Mouse (Mus musculus): ENCODE measurements at regions not wholly inside any gene's neighbourhood (a gene's known extent, or its start where the extent isn't known, plus 50 kb on each side); places are given as distances from the start of the nearest gene placed in this dataset.
A peak's percentile ranks its signal among the peaks of the same experiment; 100 is the strongest.

DNA sequence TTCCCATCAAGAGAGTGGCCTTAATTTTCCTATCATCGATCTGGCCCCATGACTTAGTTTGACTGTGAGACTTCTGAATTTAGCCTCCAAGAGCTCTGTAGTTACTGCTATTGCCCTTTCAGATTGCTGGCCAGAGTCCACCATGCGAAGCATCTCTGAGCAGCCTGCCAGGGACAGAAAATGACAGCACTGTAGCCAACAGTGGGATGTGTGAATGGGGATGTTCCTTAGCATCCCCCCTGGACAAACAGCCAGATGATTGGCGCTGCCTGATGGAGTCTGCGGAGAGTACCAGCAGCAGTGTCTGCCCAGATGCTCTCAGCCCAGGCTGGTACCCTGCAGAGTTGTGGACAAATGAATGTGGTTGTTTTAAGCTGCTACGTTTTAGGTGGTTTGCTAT, 96.6 kb downstream of the 4931417E11Rik start:
- Histone ChIP-seq H3K27ac (no peak overlapping the region), H3K4me1 (ENCODE audit: control insufficient read depth, insufficient read depth, low read length) (no peaks in the 10 kb centered on the region; the same call in 1 of the 2 replicates), H3K79me2 (replicated peaks; ENCODE audit: control insufficient read depth, insufficient read depth, low read length) (no peaks in the 10 kb centered on the region), H3K27me3 (ENCODE audit: control insufficient read depth, insufficient read depth, low read length) (no peaks in the 10 kb centered on the region), H3K9ac (ENCODE audit: low read depth, low read length) (no peak overlapping the region), H3K4me3 (no peak overlapping the region), H3K36me3 (ENCODE audit: control insufficient read depth, insufficient read depth, low read length) (no peaks in the 10 kb centered on the region)
- no peak for TF ChIP-seq POLR2A (IDR thresholded peaks at IDR 0.05; ENCODE audit: insufficient read depth, low read depth, low read length)
- TF ChIP-seq CTCF (IDR thresholded peaks at IDR 0.05): no peak
- TF ChIP-seq EP300 (IDR thresholded peaks at IDR 0.05; ENCODE audit: insufficient read depth, low read depth, low read length): no peak
- no peak for DNase-seq
- WGBS: 66% methylated on average over 5 of the region's 5 CpGs
- intact Hi-C loops (cut with DNase I): no loop called here

DNA sequence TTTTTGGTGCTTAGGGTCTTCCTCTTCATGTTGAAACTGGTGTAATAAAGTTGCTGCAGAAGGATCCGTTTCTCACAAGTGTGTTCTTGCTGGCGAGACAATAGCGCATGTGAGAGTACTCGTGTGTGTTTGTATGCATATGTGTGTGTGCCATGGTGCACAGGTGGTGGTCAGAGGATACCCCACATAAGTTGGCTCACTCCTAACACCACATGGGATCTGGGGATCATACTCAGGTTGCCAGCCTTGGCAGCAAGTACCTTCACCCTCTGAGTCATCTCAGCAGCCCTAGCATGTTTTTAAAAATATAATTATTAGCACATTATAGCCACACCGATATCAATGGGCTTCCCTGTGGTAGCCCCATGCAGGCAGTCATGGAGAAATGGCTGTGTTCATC, 97.6 kb downstream of the 4931417E11Rik start:
- TF ChIP-seq EP300 (IDR thresholded peaks at IDR 0.05; ENCODE audit: insufficient read depth, low read depth, low read length): no peak
- no peak for TF ChIP-seq POLR2A (IDR thresholded peaks at IDR 0.05; ENCODE audit: insufficient read depth, low read depth, low read length)
- TF ChIP-seq CTCF (IDR thresholded peaks at IDR 0.05): no peak
- Histone ChIP-seq H3K4me1 (ENCODE audit: control insufficient read depth, insufficient read depth, low read length) (no peaks in the 10 kb centered on the region; the same call in 1 of the 2 replicates), H3K36me3 (ENCODE audit: control insufficient read depth, insufficient read depth, low read length) (no peaks in the 10 kb centered on the region), H3K9ac (ENCODE audit: low read depth, low read length) (no peak overlapping the region), H3K79me2 (replicated peaks; ENCODE audit: control insufficient read depth, insufficient read depth, low read length) (no peaks in the 10 kb centered on the region), H3K27me3 (ENCODE audit: control insufficient read depth, insufficient read depth, low read length) (no peaks in the 10 kb centered on the region), H3K27ac (no peak overlapping the region), H3K4me3 (no peak overlapping the region)
- intact Hi-C loops (cut with DNase I): no loop called here
- no peak for DNase-seq
- WGBS: 85% methylated on average over 5 of the region's 5 CpGs

DNA sequence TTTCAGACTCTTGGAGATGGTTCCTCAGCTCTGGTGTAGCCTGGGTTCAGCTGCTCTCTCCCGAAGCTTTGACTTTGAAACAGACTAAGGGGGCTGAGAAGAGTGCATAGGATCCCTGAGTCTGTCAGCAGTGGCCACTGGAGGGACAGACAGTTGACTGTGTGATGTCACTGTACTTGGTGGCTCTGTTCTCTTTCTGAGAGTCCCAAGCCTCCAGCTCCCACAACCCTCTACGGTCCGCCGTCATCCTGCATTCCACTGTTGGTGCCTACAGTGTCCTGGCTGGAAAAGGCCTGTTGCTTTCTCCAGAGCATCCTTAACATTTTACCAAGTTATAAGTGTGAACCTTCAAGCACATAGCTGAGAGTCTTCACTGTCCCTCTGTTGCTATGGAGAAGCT, 98.6 kb downstream of the 4931417E11Rik start:
- no peak overlapping the region for H3K27ac ChIP-seq
- no peak overlapping the region for H3K9ac ChIP-seq (ENCODE audit: low read depth, low read length)
- no peak for DNase-seq
- intact Hi-C loops (cut with DNase I): no loop called here
- no peaks in the 10 kb centered on the region for H3K27me3 ChIP-seq (ENCODE audit: control insufficient read depth, insufficient read depth, low read length)
- H3K36me3 ChIP-seq (ENCODE audit: control insufficient read depth, insufficient read depth, low read length): no peaks in the 10 kb centered on the region
- whole genome bisulfite sequencing: 76% methylated on average over 4 of the region's 4 CpGs
- no peaks in the 10 kb centered on the region; the same call in 1 of the 2 replicates for H3K4me1 ChIP-seq (ENCODE audit: control insufficient read depth, insufficient read depth, low read length)
- TF ChIP-seq EP300 (IDR thresholded peaks at IDR 0.05; ENCODE audit: insufficient read depth, low read depth, low read length) (no peak), POLR2A (IDR thresholded peaks at IDR 0.05; ENCODE audit: insufficient read depth, low read depth, low read length) (no peak)
- H3K79me2 ChIP-seq (replicated peaks; ENCODE audit: control insufficient read depth, insufficient read depth, low read length): no peaks in the 10 kb centered on the region
- no peak overlapping the region for H3K4me3 ChIP-seq

DNA sequence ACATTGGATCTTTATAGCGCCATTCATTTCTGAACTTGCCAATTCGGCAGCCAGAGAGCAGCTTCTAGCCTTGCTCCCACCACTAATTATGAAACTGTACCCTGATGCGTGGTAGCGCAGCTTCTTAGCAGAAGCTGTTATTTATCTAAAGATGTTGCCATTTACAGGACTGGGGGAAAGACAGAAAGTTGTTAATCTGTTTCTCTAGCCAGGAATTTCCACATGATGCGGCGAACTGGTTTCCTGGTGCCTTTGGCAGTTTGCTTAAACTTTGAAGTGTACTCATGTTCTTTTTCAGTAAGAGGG, 100.7 kb downstream of the 4931417E11Rik start:
- DNase-seq: no peak
- intact Hi-C loops (cut with DNase I): no loop called here
- Histone ChIP-seq H3K79me2 (replicated peaks; ENCODE audit: control insufficient read depth, insufficient read depth, low read length) (no peaks in the 10 kb centered on the region), H3K9ac (ENCODE audit: low read depth, low read length) (no peak overlapping the region), H3K4me3 (no peak overlapping the region), H3K4me1 (ENCODE audit: control insufficient read depth, insufficient read depth, low read length) (no peaks in the 10 kb centered on the region; the same call in 1 of the 2 replicates), H3K36me3 (ENCODE audit: control insufficient read depth, insufficient read depth, low read length) (no peaks in the 10 kb centered on the region), H3K27me3 (ENCODE audit: control insufficient read depth, insufficient read depth, low read length) (no peaks in the 10 kb centered on the region), H3K27ac (no peak overlapping the region)
- TF ChIP-seq POLR2A (IDR thresholded peaks at IDR 0.05; ENCODE audit: insufficient read depth, low read depth, low read length): no peak
- no peak for TF ChIP-seq EP300 (IDR thresholded peaks at IDR 0.05; ENCODE audit: insufficient read depth, low read depth, low read length)
- TF ChIP-seq CTCF (IDR thresholded peaks at IDR 0.05): no peak
- WGBS: 18% methylated on average over 6 of the region's 6 CpGs

DNA sequence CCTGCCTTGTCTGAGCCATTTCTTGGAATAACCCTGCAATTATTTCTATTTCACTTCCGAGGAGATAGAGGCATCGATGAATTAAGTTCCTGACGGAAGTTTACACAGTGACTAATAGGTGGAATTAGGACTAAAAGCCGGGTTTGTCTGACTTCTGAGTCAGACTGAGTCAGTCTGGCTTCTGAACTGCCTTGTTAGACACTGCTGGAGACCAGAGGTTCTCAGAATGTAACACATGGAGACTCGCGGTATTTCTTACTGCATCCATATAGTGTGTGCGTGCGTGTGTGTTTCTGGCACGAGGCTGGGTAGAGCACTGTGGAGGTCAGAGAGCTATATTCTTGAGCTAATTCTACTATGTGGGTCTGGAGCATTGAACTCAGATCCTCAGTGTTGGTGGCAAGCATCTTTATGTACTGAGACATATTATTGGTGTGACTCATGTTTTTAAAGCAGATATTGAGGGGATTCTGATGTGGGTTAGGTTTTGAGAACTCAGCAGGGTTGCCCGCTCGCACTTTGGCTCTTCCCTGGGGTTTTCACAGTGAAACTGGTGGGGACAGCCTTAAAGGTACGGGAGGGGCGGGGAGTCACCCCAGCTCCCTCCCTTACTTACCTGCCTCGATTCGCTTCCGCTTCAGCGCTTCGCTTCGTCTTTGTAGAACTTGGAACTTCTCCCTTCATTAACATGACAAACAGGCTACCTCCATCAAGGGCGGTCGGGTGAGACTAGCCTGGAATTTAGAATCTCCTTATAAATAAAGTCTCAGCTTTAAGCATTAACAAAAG, 101.2 kb downstream of the 4931417E11Rik start:
- no peaks in the 10 kb centered on the region for H3K36me3 ChIP-seq (ENCODE audit: control insufficient read depth, insufficient read depth, low read length)
- H3K9ac ChIP-seq (ENCODE audit: low read depth, low read length): no peak overlapping the region
- DNase-seq: no peak
- TF ChIP-seq EP300 (IDR thresholded peaks at IDR 0.05; ENCODE audit: insufficient read depth, low read depth, low read length): no peak
- no peak for TF ChIP-seq POLR2A (IDR thresholded peaks at IDR 0.05; ENCODE audit: insufficient read depth, low read depth, low read length)
- no peak for TF ChIP-seq CTCF (IDR thresholded peaks at IDR 0.05)
- no peaks in the 10 kb centered on the region; the same call in 1 of the 2 replicates for H3K4me1 ChIP-seq (ENCODE audit: control insufficient read depth, insufficient read depth, low read length)
- no peak overlapping the region for H3K27ac ChIP-seq
- no peak overlapping the region for H3K4me3 ChIP-seq
- no peaks in the 10 kb centered on the region for H3K79me2 ChIP-seq (replicated peaks; ENCODE audit: control insufficient read depth, insufficient read depth, low read length)
- intact Hi-C loops (cut with DNase I): no loop called here
- 7% methylated on average over 21 of the region's 21 CpGs for WGBS
- no peaks in the 10 kb centered on the region for H3K27me3 ChIP-seq (ENCODE audit: control insufficient read depth, insufficient read depth, low read length)

DNA sequence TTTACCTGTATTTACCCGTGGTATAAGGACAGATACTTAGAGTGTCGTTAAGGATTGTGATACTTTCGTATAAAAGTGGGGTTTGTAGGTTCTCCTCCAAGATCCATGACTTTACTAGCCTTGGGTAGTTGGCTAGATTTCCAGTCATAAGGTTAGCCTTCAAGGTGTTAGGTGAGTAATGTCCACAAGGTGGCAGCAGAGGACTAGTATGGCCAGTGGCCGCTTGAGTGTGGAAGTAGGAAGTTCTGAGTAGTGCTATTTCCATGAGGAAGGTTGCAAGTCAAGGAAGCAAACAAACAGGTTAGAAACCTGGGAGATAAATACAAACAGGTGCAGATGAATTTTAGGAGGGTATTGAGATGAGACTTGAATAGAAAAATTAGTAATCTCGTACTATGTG, 101.9 kb downstream of the 4931417E11Rik start:
- WGBS: 3% methylated on average over 5 of the region's 5 CpGs
- Histone ChIP-seq H3K4me1 (ENCODE audit: control insufficient read depth, insufficient read depth, low read length) (no peaks in the 10 kb centered on the region; the same call in 1 of the 2 replicates), H3K4me3 (no peak overlapping the region), H3K27ac (no peak overlapping the region), H3K79me2 (replicated peaks; ENCODE audit: control insufficient read depth, insufficient read depth, low read length) (no peaks in the 10 kb centered on the region), H3K27me3 (ENCODE audit: control insufficient read depth, insufficient read depth, low read length) (no peaks in the 10 kb centered on the region), H3K36me3 (ENCODE audit: control insufficient read depth, insufficient read depth, low read length) (no peaks in the 10 kb centered on the region), H3K9ac (ENCODE audit: low read depth, low read length) (no peak overlapping the region)
- intact Hi-C loops (cut with DNase I): no loop called here
- DNase-seq: peak; percentile 28 to 45
- TF ChIP-seq CTCF (IDR thresholded peaks at IDR 0.05) (peak; percentile 94; the same call in 1 of the 2 replicates), POLR2A (IDR thresholded peaks at IDR 0.05; ENCODE audit: insufficient read depth, low read depth, low read length) (no peak)

Data from heart, adult 2 months (tissue).